Mouse (Mus musculus) spleen, adult 12 weeks (tissue): ENCODE data around the gene Isl2.
A peak's percentile ranks its signal among the peaks of the same experiment; 100 is the strongest.

Experiments used
- DNase-seq: peaks from one replicate; pipeline ENCODE4 v3.0.0; 2022; ENCODE audit warnings: low spot score

The Isl2 gene

DNA sequence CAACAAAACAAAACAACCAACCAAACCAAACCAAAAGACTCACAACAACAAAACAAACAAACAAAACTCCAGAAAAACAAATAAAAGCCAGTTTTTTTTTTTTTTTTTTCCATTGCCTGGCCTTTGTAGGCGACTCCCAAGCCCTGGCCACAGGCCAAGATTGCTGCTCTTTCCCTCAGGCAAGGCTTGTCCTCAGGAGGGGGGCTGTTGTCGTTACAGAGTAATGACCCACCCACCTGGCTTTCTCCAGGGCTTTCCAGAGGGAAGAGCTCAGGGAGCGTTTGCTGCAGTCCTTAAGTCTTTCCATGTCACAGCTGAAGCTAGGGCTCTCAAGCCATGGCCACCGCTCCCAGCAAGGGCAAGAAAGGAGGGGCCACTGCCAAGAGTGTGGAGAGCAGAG lies at the start of gene Isl2:
Gene Isl2, plus strand, starts transcription at position 296 of the 400 bp plus-strand sequence.
- no peak for DNase-seq

DNA sequence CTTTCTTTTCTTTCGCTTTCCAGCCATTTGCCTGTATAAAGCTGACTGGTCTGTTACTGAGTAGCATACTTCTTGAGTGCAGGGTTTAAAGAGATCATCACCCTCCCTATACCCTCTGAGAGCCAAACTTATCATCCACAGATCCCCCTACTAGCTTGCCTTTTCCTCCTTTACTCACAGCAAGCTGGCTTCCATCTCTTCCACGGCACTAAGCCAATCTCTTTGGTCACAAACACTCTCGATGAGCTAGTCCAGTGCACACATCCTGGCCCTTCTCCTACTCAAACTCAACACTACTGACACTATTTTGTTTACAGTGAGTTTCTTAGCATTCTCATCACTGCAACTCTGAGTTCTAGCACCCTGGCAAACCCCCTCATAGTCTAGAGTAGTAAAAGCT lies 30.6 kb upstream of the Isl2 start:
- DNase-seq = no peak

DNA sequence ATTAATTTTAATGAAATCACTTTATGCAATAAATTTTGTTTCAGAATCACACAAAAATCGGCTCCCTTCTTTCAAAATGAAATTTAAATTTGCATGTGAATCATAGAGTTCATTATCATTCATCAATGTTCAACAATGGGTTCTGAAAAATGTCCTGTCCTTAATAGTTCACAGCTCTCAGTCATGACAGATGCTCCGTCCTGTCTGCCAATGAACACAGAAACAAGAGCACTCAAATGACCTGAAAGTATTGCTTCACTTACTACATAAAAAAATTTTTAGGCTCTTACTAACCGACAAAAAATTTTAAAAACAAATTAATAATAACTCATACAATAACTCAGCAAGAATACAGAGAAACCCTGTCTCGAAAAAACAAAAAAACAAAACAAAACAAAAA lies 29.8 kb upstream of the Isl2 start:
- no peak for DNase-seq

- DNase-seq = no peak
These were observed 28.7 kb upstream of the Isl2 start for GRCm38 (mm10) chr9:55509731-55510130.

- no peak for DNase-seq
These were observed 27.7 kb upstream of the Isl2 start for GRCm38 (mm10) chr9:55510651-55511235.

DNA sequence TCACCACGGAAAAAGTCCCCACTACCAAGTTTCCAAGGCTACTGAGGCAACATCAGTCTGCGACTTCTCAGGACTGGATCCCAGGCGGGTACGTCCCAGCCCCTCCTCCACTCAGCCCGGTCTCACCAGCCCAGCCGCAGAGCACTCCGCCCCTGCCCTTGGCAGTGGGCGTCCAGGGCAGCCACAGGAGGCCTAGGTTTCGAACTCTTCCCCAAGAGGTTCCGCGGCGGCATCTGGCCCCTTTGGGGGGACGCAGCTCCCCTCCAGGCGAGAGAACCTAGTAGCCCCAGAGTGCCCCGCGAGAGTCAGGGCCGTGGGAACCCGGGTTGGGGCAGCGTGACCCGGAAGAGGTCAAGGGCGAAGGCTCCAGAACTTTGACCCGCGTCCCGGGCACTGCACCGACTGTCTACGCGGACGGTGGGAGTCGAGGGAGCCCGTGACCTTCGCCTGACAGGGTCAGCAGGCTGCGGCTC lies 26.9 kb upstream of the Isl2 start:
- no peak for DNase-seq

GRCm38 (mm10) chr9:55512027-55512543 lies 26.4 kb upstream of the Isl2 start, which contains the start of gene Etfa:
Etfa (minus strand) TSS chr9:55512243.
- peak; percentile 93 for DNase-seq

GRCm38 (mm10) chr9:55525716-55526115 lies 12.8 kb upstream of the Isl2 start:
- no peak for DNase-seq

- DNase-seq = no peak
These were observed 2.6 kb upstream of the Isl2 start for GRCm38 (mm10) chr9:55535907-55536306.

DNA sequence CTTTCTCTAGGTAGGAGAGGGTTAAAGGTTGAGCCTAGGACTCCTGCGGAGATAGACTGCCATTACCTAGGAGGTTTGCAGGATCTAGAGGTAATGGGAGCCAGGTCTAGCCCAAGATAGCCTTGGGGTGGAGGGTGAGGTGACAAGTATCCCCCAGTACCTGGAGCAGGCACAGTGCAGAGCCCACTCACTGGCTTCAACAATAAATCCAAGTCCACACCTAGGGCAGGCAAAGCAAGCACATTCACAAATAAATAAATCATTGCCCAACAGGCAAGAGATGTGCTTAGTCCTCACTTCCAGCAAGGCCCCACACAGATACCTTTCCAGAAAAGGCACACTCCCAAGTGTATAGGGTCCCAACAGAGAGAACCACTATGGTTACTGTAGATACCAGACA lies 534 bp downstream of the Isl2 start:
- DNase-seq = no peak

DNA sequence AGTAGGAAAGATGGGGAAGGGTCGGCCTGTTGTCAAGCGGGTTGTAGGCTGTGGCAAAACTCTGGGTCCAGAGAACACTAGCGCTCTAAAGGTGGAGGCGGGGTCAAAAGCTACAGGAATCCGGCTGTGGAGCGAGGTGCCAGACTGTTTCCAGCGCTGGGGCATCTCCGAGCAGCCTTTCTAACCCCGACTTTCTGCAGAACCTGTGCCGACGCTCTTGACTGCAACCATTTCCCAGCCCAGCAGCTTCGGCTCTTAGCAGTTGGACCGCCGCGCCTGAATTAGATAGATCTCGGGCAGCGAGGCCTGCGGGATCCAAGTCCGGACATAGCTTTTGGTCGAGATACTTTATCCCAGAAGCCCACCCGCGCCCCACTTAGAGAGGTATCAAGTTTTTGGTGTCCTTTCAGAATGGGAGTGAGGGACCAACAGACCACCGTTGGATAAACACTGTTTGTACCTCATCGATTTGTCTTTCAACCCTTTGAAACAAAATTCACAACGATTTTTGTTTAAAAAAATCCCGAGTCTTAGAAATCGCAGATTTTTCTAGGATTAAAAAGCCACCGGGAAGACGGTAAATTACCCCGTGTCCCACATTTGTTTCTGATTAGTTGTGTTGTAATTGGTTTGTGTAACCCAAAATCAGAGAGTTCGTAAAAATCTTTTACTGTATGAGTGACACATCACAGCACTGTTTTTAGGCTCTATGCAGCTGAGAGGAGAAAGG lies 1.4 kb downstream of the Isl2 start:
- no peak for DNase-seq

- no peak for DNase-seq
These were observed 1.9 kb downstream of the Isl2 start for GRCm38 (mm10) chr9:55540391-55540770.

DNA sequence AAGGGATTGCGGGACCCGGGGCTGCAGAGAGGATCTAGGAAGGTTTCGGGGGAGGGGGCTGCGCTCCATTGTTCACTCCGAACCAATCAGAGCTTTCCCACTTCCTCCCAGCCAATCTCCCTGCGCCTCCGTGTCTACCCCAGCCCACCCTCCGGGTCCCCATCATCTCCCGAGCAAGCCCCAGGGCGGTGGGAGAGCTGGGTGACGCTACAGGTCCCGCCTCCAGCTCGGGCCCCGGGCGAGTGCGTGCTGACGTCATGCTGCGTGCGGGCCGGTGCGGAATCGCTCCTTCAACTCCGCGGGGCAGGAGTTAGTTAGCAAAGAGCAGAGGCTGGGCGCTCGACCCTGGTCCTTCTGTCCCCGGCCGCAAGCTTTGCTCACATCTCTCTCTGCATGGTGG lies 2.4 kb downstream of the Isl2 start:
- DNase-seq = peak; percentile 18

DNA sequence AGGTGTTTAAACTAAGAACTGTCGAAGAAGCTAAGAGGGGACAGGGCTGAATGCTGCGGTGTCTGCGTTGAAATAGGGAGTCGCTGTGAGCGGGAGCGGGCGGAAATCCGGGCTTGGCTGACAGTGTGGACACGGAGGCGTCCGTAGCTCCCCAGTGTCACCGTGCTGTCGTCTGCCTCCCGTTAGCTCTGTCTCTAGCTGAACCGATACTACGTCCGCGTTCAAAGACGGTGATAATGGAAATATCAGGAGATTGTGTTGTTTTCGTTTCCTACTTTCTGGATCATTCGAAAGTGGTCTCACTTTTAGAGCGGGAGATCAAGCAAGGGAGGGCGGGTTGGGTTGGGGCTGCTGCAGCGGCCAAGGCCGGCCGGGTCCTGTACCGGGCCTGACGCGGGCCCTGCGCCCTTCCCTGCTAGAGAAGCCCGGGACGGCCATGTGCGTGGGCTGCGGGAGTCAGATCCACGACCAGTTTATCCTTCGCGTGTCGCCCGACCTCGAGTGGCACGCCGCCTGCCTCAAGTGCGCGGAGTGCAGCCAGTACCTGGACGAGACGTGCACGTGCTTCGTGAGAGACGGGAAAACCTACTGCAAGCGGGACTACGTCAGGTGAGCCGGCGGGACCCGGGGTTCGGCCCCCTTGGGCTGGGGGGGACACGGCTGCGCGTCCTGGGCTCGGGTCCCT lies 3.4 kb downstream of the Isl2 start:
- DNase-seq = no peak

GRCm38 (mm10) chr9:55542366-55543325 lies 4.2 kb downstream of the Isl2 start:
- DNase-seq = no peak

DNA sequence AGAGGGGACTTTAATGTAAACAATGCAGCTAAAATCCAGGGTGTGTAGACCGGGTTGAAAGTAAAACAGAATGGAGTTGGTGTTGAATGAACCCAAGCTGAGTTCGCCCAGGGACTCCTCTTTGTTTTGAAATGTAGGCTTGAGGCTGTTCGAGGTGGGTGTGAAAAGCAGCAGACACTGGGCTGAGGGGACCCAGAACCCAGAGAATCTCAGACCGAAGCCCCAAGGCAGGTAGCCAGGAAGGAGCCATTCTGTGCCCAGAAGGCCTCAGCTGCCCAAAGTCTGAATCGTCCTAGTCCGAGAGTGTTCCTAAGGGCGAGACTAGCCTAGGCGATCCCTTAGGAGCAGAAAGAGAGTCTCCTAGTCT lies 4.8 kb downstream of the Isl2 start:
- DNase-seq = no peak

- DNase-seq = peak; percentile 20
These were observed 5.4 kb downstream of the Isl2 start for GRCm38 (mm10) chr9:55543703-55544401.

DNA sequence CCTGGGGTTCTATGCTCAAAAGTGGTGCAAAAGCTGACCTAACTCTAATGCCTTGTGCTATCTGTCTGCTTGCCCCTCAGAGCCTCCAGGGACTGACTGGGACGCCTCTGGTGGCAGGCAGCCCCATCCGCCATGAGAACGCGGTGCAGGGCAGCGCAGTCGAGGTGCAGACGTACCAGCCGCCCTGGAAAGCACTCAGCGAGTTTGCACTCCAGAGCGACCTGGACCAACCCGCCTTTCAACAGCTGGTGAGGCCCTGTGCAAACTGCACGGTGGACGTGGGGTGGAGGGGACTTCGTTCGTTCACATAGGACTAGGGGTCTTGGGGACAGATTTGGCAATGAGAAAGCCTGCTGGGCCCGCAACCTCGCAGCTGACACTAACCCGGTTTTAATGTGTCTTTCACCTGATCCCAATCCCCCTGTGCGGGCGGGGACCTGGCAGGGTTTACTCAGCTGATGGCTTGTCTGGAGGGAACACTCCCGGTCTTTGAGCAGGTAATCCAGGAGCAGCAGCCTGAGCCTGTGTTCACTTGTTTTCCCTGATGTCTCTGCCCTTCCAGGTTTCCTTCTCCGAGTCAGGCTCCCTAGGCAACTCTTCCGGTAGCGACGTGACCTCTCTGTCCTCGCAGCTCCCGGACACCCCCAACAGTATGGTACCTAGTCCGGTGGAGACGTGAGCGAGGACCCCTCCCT lies 6.5 kb downstream of the Isl2 start:
- no peak for DNase-seq

DNA sequence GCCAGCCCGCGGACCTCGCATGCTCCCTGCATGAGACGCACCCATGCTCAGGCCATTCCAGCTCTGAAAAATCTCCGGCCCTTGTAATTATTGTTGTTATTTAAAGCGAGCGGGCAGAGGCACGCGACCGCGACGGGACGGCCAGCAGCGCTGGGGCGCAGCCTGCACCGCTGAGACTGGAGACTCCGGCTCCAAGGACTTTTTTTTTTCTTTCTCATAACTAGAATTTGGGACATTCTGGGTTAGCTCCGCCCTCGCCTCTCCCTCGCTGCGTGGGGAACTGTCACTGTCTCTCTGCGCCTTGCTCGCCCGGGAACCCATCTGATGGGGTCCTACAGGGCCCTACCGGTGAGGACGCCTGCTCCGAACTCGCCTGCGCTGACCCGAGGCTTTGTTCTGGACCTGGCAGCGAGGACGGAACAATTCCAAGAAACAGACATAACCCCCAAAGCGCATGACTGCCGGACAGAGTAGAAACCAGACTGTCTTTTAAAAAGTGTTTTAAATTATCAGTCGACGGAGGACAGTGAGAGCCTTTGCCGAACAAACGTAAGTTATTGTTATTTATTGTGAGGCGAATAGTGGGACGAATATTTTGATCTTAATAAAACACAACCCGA lies 7.2 kb downstream of the Isl2 start:
- DNase-seq = no peak
